Mouse (Mus musculus) retina, postnatal 7 days (tissue): ENCODE data around the gene Fahd2a.

ENCODE experiments used
- DNase-seq: peaks from one replicate; pipeline ENCODE4 v3.0.0-alpha.2; 2012; ENCODE audit warnings: low read depth, low spot score

Fahd2a gene

DNA sequence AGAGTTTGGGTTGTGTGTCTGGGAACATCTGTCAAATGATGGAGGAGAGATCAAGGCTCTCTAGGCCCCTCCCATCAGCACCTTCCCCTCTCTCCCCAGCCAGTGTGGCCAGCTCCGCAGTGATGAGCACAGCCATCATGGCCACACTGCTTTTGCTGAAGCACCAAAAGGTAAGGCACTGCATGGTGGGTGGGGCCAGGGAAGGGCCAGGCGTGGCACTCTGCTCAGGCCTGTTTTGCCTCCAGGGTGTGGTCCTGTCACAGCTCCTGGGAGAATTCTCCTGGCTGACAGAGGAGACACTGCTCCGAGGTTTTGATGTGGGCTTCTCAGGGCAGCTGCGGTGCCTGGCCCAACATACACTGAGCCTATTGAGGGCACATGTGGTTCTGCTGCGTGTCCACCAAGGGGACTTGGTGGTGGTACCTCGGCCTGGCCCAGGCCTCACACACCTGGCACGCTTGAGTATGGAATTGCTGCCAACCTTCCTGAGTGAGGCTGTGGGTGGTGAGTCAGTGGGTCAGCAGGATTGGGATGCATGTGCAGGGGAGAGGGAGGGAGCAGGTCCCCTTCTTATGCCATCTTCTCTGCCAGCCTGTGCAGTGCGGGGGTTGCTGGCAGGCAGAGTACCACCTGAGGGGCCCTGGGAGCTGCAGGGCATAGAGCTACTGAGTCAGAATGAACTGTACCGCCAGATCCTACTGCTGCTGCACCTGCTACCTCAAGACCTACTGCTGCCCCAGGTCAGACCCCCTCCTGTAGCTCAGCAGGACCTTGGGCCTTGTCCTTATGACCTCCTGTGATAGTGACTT, 10.7 kb downstream of the Fahd2a start:
- no peak for DNase-seq

DNA sequence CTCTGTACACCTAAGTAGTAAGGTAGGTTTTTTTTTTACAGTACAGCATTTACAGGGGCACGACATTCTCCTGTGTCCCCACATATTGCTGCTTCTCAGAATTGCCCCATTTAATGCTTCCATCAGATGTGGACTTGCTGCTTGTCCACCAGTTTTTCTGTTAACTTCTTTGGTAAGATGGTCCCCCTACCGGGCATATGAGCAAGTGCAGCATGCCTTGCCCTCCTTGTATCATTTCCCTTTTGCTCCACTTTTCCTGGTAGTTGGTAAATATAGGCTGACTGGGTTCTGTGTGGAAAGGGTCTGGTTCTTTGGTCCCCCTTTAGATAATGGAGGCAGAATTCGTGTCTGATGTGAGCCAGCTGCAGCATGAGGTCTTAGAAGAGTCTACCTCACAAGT, 14.1 kb downstream of the Fahd2a start:
- DNase-seq = no peak

DNA sequence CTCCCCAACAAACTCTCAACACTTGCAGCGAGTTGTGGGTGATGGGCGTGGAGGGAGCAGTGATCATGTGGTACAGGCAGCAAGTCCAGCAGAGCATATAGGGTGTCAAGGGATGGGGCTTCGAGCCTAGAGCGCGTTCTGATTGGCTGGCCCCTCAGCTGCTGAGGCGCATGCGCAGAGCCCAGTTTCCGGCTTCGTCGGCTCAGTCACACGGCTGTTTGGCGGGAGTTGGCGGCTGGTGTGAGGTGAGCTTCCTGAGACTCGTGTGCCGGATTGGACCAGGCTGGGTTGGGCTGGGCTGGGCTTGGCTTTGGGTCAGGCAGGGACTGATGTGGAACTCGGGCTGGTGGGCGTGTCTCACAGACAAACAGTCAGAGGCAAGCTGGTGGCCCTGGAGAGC, 19.4 kb downstream of the Fahd2a start, which contains the start of gene Gpat2:
Gene Gpat2 (plus strand): TSS at position 223 of the 400 bp plus-strand sequence.
- DNase-seq = no peak

DNA sequence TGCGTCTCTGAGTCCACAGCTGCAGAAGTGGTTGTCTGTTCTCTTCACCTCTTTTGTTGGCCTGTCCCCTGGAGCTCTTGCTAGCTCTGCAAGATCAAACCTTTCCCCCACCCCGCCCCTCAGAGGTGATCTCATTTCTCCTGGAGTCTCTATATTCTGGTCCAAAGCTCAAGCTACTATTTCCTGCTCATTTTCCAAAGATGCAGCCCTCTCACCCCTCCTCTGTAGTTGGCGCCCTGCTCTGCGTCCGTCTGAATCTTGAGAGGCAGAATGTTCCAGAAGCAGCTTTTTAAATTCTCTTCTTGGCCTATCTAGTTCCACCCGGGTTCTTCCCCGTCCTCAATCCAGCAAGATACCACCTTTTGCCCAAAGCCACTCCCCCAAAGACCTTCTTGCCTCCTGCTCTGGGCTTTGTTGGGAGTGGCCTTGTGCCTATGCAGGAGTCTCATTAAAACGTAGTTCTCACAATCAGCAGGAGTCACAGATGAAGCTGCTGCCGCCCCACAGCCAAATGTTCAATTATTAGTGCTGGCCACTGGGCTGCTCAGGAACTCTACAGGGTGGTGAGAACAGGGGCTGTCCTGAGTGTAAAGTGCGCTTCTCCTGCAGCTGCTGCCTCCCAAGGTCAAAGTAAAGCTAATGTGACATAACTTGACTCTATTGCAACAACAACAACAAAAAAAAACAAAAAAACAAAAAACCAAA, 25.9 kb downstream of the Fahd2a start:
- DNase-seq = no peak

DNA sequence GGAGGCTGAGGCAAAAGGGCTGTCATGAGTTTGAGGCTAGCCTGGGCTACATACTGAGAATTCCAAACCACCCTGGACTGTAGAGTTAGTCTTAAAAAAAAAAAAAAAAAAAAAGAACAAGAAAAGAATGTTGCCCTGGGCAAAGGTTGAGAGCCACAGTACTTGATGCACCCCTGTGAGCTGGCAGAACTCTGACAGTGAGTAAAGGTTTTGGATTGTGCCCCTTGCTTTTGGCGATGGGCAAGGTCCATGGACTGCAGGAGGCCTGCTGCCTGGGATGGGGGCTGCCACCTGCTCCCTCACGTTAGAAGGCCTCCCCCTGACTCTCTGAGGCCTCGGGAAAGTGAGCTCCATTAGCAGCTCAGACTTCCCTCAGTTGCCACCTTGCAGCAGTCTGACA, 27.7 kb downstream of the Fahd2a start:
- no peak for DNase-seq

DNA sequence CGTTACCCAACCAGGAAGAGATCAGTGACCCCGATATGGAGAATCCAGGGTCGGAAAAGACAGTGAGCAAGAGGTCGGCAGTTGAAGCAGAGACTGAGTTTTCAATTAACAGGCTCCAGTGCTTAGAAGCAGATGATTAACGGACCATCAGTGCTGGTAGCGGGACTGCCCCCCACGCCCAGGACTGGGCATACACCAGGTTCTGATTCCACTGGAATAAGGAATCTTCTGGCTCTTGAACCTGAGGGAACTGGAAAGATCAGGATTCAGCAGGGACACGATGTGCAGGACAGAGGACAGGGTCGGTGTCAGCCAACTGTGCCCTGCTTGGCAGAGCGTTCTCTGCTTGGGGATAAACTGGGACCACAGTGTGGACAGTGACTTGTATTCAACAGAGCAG, 28.6 kb downstream of the Fahd2a start:
- no peak for DNase-seq

DNA sequence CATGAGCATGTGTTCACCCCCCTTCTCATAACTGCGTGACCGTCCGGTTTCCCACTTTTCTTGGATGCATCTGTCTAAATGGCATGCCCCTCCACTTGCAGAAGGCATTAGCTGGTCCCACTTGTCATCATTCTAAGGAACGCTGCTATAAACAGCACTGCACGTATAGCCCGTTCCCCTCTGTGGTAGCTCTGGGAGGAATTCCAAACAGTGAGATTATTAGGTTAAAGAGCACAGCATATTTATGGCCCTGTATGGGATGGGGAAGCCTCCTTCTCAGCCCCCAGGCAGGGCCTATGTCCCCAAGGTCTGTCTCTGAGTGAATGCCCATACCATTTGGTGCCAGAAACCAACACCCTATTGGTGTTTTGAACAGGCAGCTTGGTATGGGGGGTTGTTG, 33.2 kb downstream of the Fahd2a start:
- DNase-seq = no peak

DNA sequence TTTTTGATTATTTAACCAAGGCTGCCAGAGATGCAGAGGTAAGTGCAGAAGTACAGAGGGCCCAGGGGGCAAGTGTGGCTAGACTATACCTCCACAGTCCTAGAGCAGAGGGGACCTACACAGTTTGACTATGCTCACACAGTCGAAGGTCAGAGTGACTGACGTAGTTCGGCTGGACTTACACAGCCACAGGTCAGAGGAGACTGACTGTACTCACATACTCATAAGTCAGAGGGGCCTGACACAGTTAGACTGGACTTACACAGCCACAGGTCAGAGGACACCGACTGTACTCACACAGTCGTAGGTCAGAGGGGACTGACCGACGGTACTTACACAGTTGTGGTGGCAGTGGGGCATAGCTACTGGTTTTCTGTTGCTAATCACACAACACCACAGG, 45.6 kb downstream of the Fahd2a start:
- no peak for DNase-seq

DNA sequence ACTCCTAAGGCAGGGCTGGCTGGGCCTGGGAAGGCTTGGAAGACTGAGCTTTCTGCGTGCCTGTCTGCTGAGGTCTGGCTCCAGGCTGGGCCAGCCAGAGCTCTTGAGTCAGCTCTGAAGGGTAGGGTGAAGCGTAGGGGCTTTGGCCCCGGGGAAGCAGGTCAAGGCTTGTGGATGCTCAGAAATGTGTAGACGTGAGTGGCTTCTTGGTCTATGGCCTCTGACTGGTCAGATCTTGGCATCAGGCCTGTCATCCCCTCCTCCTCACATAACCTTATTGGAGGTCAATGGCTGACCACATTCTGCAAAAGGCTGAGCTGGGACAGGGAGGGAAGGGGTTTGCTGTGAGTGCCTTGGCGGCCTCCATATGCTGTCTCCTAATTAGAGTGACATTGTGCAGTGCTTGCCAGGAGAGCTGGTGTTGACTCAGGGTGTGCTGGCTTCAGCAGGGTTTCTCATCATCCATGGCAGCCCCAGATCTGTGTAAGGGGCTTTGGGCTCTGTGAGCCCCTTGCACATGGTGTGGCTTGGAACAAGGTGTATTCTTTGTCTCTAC, 49.7 kb downstream of the Fahd2a start:
- no peak for DNase-seq

DNA sequence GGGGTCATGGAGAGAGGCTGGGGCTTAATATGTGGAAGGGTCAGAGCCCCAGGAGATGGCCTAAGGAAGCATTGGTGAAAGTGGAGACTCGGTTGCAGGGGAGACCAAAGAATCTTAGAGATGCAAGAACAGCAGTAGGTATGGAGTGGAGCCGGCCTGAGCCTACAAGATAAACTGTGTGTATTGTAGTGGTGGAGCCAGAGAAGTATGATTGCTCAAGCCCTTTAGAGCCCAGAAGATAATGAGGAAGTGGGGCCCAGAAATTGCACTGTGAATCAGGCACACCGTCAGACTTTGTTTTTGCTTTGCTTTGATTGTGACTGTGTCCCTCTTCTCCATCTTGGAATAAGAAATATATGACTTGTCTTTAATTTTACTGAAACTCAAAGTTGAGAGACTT, 53.0 kb downstream of the Fahd2a start:
- DNase-seq = no peak

DNA sequence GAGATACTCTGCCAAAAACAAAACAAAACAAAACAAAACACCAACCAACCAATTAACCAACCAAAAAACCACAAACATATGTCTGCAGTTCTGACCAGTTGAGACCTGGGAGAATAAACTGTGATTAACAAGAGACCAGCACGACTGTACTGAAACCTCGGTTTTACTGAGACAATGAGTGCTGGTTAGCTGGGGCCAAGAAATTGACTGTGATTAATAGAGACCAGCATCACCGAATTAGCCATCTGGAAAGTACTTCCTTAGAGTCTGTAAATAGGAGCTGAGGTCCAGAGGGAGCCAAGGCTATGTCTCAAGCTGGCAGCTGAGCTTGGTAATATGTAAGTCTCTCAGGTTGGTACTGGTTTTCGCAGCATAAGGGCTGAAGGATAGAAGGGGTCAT, 53.5 kb downstream of the Fahd2a start:
- no peak for DNase-seq

DNA sequence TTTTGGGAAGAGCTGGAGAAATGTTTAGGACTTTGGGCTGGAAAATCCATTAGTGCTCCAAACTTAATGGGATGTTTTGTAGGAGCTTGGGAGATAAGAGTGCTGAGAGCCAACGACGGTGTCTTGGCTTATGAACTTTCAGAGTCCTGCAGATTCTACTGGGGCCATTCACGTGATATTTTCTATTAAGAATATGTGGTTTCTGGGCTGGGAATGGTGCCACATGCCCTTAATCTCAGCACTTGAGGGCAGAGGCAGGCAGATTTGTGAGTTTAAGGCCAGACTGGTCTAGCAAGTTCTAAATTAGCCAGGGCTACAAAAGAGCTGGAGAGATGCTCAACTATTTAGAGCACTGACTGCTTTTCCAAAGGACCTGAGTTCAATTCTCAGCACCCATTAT, 54.0 kb downstream of the Fahd2a start:
- no peak for DNase-seq

DNA sequence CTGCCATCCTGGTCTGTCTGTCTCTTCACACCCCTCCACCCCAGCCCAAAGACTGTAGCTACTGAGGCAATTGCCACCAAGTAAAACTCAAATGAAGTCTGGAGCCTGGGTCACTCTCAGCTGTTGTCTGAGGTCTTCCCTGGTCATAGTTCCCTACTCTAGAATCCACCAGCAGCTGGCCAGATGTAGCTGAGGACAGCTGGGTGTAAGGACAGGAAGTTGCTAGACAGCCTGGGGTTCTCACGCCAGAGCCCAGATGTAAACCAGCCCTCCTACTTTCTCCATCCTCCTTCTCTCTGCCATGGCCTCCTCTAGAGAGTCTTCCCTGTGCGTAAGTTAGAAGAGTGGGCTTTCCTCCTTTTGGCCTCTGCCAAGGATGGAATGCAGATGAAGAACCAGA, 56.8 kb downstream of the Fahd2a start:
- no peak for DNase-seq
